Mouse (Mus musculus): ENCODE results near the gene St3gal6.

DNA sequence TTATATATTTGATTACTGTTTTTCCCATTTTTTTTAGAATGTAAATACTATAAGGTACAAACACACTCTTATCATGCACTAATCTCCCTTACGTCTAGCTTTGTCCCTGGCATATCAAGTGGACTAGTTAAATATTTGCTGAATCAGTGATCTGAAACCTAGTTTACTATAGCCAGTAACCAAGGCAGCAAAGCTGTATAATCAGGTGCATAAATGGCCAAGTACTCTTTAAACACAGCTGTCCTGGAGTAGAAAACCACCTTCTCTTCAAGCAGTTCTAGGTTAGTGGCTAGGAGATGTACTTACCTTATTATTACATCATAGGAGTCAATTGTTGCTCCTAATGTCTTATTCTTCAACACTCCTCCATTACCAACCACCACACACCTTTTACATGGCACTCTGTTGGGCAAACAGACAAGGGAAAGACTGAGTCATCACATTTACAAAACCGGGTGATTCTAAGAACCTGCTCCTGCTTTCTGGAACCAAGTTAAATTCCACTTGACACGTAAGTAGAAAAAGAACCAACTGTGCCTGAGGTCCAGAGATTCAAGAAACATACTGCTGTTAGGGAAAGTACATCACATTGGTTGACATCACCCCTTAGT lies 48.4 kb downstream of the St3gal6 start:
- TF ChIP-seq CTCF (IDR thresholded peaks at IDR 0.05; ENCODE audit: borderline replicate concordance, extremely low read depth, insufficient read depth, insufficient read length) (no peak), POLR2A (IDR thresholded peaks at IDR 0.05; ENCODE audit: borderline replicate concordance, extremely low read depth, insufficient read depth, insufficient read length, poor library complexity, severe bottlenecking) (no peak)
